Mouse (Mus musculus): ENCODE measurements around the gene Hbp1.

GRCm38 (mm10) chr12:31976544-31976943, 26.2 kb upstream of the Hbp1 start:
- TF ChIP-seq CTCF (conservative IDR thresholded peaks at IDR 0.05; ENCODE audit: low read length) (peak; percentile 14), NANOG (IDR thresholded peaks at IDR 0.05; ENCODE audit: borderline replicate concordance, low read length) (no peak), POU5F1 (IDR thresholded peaks at IDR 0.05; ENCODE audit: borderline replicate concordance, low read length) (no peak)

All from E14TG2a.4 (cell line).